Mouse (Mus musculus) liver, embryonic 14.5 days (tissue): ENCODE measurements around the gene Atpaf2. TPM values are rescaled to one million over a fixed set of nuclear protein-coding genes. Genes with fewer than 3 reads are reported as not detected.

Experiments used
- ATAC-seq: fragments of 200-750 bp; cut with Nextera tagmentation; 2 replicates; pipeline ENCODE4 v1.8.0; 2017; ENCODE audit warnings: moderate number of reproducible peaks, mild to moderate bottlenecking, moderate library complexity; ENCODE audit not compliant: insufficient read depth
- DNase-seq, 3 experiments: peaks; one replicate each; pipeline ENCODE4 v3.0.0-alpha.2; 2012 to 2013; ENCODE audit warnings: low read depth in 3 of 3, low spot score in 3 of 3
- H3K27ac ChIP-seq: fragments of 300-500 bp; sonication (generic); 2 replicates; pipeline ENCODE4 v1.5.1; 2014; ENCODE audit warnings: moderate library complexity, mild to moderate bottlenecking, control low read depth, inconsistent platforms
- H3K27me3 ChIP-seq: fragments of 300-500 bp; sonication (generic); 2 replicates; pipeline ENCODE4 v1.6.1; 2014; ENCODE audit warnings: mild to moderate bottlenecking, low read length, moderate library complexity; ENCODE audit not compliant: control insufficient read depth, insufficient read depth
- H3K36me3 ChIP-seq: fragments of 300-500 bp; sonication (generic); replicated peaks from 2 replicates; pipeline ENCODE4 v1.6.1; 2014; ENCODE audit warnings: low read depth; ENCODE audit not compliant: control insufficient read depth, insufficient read depth
- H3K4me1 ChIP-seq, 2 experiments: fragments of 200-500 bp in 1 of 2; fragments of 300-500 bp in 1 of 2; sonication (generic) in 1 of 2; replicated peaks; 2 replicates each; pipeline ENCODE4 v1.6.1; 2012 to 2014; ENCODE audit warnings: antibody characterized with exemption in 1 of 2, inconsistent platforms in 1 of 2, low read length in 1 of 2; ENCODE audit not compliant: control insufficient read depth in 2 of 2, insufficient read depth in 2 of 2
- H3K4me2 ChIP-seq: fragments of 300-500 bp; sonication (generic); 2 replicates; pipeline ENCODE4 v1.6.1; 2014; ENCODE audit warnings: low read depth, mild to moderate bottlenecking, control low read depth, moderate library complexity
- H3K4me3 ChIP-seq, 2 experiments: fragments of 200-500 bp in 1 of 2; fragments of 300-500 bp in 1 of 2; sonication (generic) in 1 of 2; 2 replicates each; pipeline ENCODE4 v1.5.1; 2012 to 2014; ENCODE audit warnings: low read depth in 2 of 2, low read length in 2 of 2, mild to moderate bottlenecking in 2 of 2, control low read depth in 1 of 2, inconsistent platforms in 1 of 2, moderate library complexity in 1 of 2; ENCODE audit not compliant: insufficient read depth in 1 of 2
- H3K9ac ChIP-seq: fragments of 300-500 bp; sonication (generic); replicated peaks from 2 replicates; pipeline ENCODE4 v1.6.1; 2014; ENCODE audit warnings: mild to moderate bottlenecking, control low read depth, moderate library complexity
- H3K9me3 ChIP-seq: fragments of 300-500 bp; sonication (generic); 2 replicates; pipeline ENCODE4 v1.6.1; 2016; ENCODE audit warnings: low read length, mixed read lengths; ENCODE audit not compliant: control insufficient read depth
- CTCF ChIP-seq: IDR thresholded peaks from 2 replicates; pipeline ENCODE4 v1.5.1; 2016; ENCODE audit warnings: antibody characterized with exemption, low read depth, control low read depth
- EP300 ChIP-seq: IDR thresholded peaks from 2 replicates; pipeline ENCODE4 v1.6.1; 2016; ENCODE audit warnings: antibody characterized with exemption, low read depth
- WGBS: fragments of 180-500 bp; shearing (Covaris S2); extraction: QIAGEN DNeasy Blood & Tissue Kit; methylation state at CpG from one replicate; pipeline ENCODE4 v1.1.7; 2014; ENCODE audit not compliant: insufficient replicate concordance; 5-methylcytosine and 5-hydroxymethylcytosine counted together
- polyA plus RNA-seq, 2 experiments: library from polyadenylated mRNA; depleted of rRNA in 1 of 2; stranded (reverse) in 1 of 2; unstranded in 1 of 2; fragments of >200 nt; fragmentation: Nextera tagmentation in 1 of 2; extraction: Ambion mirVana in 1 of 2; gene quantifications; 2 replicates each; pipeline versions ENCODE4 v1.2.1 to v1.2.3; 2012 to 2014

Gene Atpaf2
- polyA plus RNA-seq (2012; rRNA removed) (19.0 and 19.4 TPM in 2 replicates), polyA plus RNA-seq (2014; fragmentation: Nextera tagmentation; extraction: Ambion mirVana) (25.2 and 30.9 TPM in 2 replicates)

DNA sequence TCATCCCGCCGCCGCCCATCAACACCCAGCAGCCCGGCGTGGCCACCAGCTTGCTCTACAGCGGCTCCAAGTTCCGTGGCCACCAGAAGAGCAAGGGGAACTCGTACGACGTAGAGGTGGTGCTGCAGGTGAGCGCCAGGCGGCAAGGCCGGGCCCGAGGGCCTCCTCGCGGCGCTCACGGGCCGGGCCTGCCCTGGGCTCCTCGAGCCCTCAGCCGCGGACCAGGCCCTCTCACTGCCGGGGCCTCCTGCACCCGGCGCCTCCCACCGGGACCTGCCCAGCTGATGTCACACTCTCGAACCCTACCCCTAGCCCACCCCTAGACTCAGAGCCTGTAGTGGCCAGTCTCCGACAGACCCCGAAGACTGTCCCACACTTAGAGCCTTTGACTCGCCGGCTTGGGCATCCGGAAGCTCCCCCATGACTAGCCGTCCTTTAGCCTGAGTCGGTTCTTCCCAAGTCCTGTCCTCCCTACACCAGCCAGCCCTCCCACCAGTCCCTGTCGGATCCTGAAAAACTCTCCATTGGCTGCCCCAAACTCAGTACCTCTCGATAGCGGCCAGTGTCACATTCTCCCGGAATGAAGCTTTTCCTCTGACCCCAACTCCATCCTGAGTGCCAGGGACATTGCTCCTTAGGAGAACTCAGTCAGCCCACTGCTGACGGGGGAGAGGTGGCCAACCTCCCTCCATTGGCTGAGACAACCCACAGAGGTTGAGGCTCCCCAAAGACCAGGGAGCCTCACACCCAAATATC lies at the start of gene Atpaf2:
TSS of gene Atpaf2 (minus strand) at position 741 of the 756 bp plus-strand sequence.
- DNase-seq = peak in 2 of 3 experiments; percentile 11 to 13
- H3K4me3 ChIP-seq = peak within 1 kb of the TSS; percentile 72 to 85

GRCm38 (mm10) chr11:60465943-60466380 lies 47.7 kb upstream of the Atpaf2 start:
- no peak overlapping the region for H3K27ac ChIP-seq
- DNase-seq = peak in 1 of 3 experiments; percentile 38
- ATAC-seq = no peak
- no peaks in the 10 kb centered on the region for H3K4me1 ChIP-seq
- no peaks in the 10 kb centered on the region for H3K9me3 ChIP-seq
- 77% methylated on average over 2 of the region's 2 CpGs for WGBS
- H3K9ac ChIP-seq = no peak overlapping the region
- peaks cover 8% of the 10 kb centered on the region for H3K36me3 ChIP-seq
- TF ChIP-seq CTCF = peak; percentile 85
- no peak for TF ChIP-seq EP300
- H3K4me2 ChIP-seq = no peak overlapping the region
- H3K27me3 ChIP-seq = no peaks in the 10 kb centered on the region
- no peak overlapping the region for H3K4me3 ChIP-seq

More for the DNA sequence above, at the start of gene Atpaf2:
- Histone ChIP-seq H3K27ac (peak within 1 kb of the TSS; percentile 31), H3K9ac (peak within 1 kb of the TSS; percentile 79), H3K27me3 (no peaks in the 10 kb centered on the region), H3K36me3 (peaks cover 2% of the 10 kb centered on the region; the same call in 1 of the 2 replicates), H3K4me1 (peaks cover 22 to 23% of the 10 kb centered on the region in 2 experiments), H3K9me3 (no peaks in the 10 kb centered on the region), H3K4me2 (peak within 1 kb of the TSS; percentile 99)
- TF ChIP-seq EP300 = no peak
- TF ChIP-seq CTCF = no peak
- ATAC-seq = peak; percentile 34
- WGBS = under 1% methylated on average over 38 of the region's 39 CpGs

DNA sequence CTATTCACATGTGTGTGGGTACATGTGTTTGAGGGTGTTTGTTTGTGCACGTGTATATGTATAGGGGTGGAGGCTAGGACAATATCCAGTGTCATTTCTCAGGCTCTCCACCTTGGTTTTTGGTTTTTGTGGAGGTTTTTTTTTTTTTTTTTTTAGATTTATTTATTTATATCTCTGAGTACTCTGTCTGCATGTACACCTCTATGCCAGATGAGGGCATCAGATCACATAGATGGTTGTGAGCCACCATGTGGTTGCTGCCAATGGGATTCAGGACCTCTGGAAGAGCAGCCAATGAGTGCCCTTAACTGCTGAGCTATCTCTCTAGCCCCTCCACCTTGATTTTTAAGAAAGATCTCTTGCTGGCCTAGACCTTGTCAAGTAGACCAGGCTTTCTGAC lies 39.7 kb upstream of the Atpaf2 start:
- Histone ChIP-seq H3K36me3 (peaks cover 25% of the 10 kb centered on the region), H3K4me1 (peaks cover 0 to 5% of the 10 kb centered on the region in 2 experiments; a peak in 2 of 4 replicates), H3K27me3 (no peaks in the 10 kb centered on the region), H3K4me2 (no peak overlapping the region), H3K9ac (no peak overlapping the region), H3K27ac (no peak overlapping the region), H3K4me3 (no peak overlapping the region), H3K9me3 (no peaks in the 10 kb centered on the region)
- TF ChIP-seq EP300 = no peak
- no peak for TF ChIP-seq CTCF
- DNase-seq (no peak), ATAC-seq (no peak)
- 81% methylated on average over 1 of the region's 1 CpGs for WGBS

- H3K36me3 ChIP-seq = peaks cover 13% of the 10 kb centered on the region
- H3K4me2 ChIP-seq = peak overlapping the region; percentile 81
- WGBS = under 1% methylated on average over 17 of the region's 17 CpGs
- no peak overlapping the region for H3K27ac ChIP-seq
- DNase-seq = peak in 1 of 3 experiments; percentile 13
- peak overlapping the region; percentile 67 to 89 for H3K4me3 ChIP-seq
- TF ChIP-seq EP300 = no peak
- TF ChIP-seq CTCF = no peak
- H3K9me3 ChIP-seq = no peaks in the 10 kb centered on the region
- H3K9ac ChIP-seq = peak overlapping the region; percentile 79
- H3K4me1 ChIP-seq = peaks cover 0 to 5% of the 10 kb centered on the region in 2 experiments; a peak in 2 of 4 replicates
- ATAC-seq = peak; percentile 44
- H3K27me3 ChIP-seq = no peaks in the 10 kb centered on the region
Observed at GRCm38 (mm10) chr11:60454745-60455087, 36.5 kb upstream of the Atpaf2 start.

GRCm38 (mm10) chr11:60454080-60454744 lies 36.0 kb upstream of the Atpaf2 start, which contains the start of gene Drg2:
Drg2 (plus strand) TSS chr11:60454591.
- Histone ChIP-seq H3K27ac (no peak within 1 kb of the TSS), H3K4me1 (peaks cover 0 to 5% of the 10 kb centered on the region in 2 experiments; a peak in 2 of 4 replicates), H3K4me2 (peak within 1 kb of the TSS; percentile 81), H3K36me3 (peaks cover 9% of the 10 kb centered on the region; the same call in 1 of the 2 replicates), H3K27me3 (no peaks in the 10 kb centered on the region), H3K9me3 (no peaks in the 10 kb centered on the region), H3K4me3 (peak within 1 kb of the TSS; percentile 67 to 89), H3K9ac (peak within 1 kb of the TSS; percentile 79)
- DNase-seq = peak; percentile 75 to 78 (median 76)
- 4% methylated on average over 27 of the region's 27 CpGs for WGBS
- TF ChIP-seq EP300 (no peak), CTCF (no peak)
- ATAC-seq = peak; percentile 88
